Mouse (Mus musculus) midbrain, embryonic 16.5 days (tissue): ENCODE data around the gene Gid8. TPM values are rescaled to one million over a fixed set of nuclear protein-coding genes. Genes with fewer than 3 reads are reported as not detected.
A peak's percentile ranks its signal among the peaks of the same experiment; 100 is the strongest.

Experiments used
- ATAC-seq: fragments of 200-750 bp; cut with Nextera tagmentation; 2 replicates; pipeline ENCODE4 v1.8.0; 2017; ENCODE audit warnings: moderate TSS enrichment
- H3K27ac ChIP-seq: fragments of 300-500 bp; sonication (generic); 2 replicates; pipeline ENCODE4 v1.5.1; 2014; ENCODE audit warnings: mild to moderate bottlenecking, low read length, mixed read lengths
- H3K27me3 ChIP-seq: fragments of 300-500 bp; sonication (generic); 2 replicates; pipeline ENCODE4 v1.6.1; 2014; ENCODE audit warnings: low read depth, low read length, mixed read lengths; ENCODE audit not compliant: control insufficient read depth, insufficient read depth
- H3K36me3 ChIP-seq: fragments of 300-500 bp; sonication (generic); 2 replicates; pipeline ENCODE4 v1.6.1; 2014; ENCODE audit warnings: mild to moderate bottlenecking, low read length, moderate library complexity, mixed read lengths; ENCODE audit not compliant: control insufficient read depth, insufficient read depth
- H3K4me1 ChIP-seq: fragments of 300-500 bp; sonication (generic); 2 replicates; pipeline ENCODE4 v1.6.1; 2014; ENCODE audit warnings: mild to moderate bottlenecking, low read length, mixed read lengths; ENCODE audit not compliant: control insufficient read depth, insufficient read depth
- H3K4me2 ChIP-seq: fragments of 300-500 bp; sonication (generic); 2 replicates; pipeline ENCODE4 v1.6.1; 2014; ENCODE audit warnings: mild to moderate bottlenecking, low read length, mixed read lengths
- H3K4me3 ChIP-seq: fragments of 300-500 bp; sonication (generic); 2 replicates; pipeline ENCODE4 v1.5.1; 2014; ENCODE audit warnings: low read depth, mild to moderate bottlenecking, low read length, moderate library complexity, mixed read lengths
- H3K9ac ChIP-seq: fragments of 300-500 bp; sonication (generic); 2 replicates; pipeline ENCODE4 v1.6.1; 2014; ENCODE audit warnings: low read depth, low read length, mixed read lengths
- H3K9me3 ChIP-seq: fragments of 300-500 bp; sonication (generic); replicated peaks from 2 replicates; pipeline ENCODE4 v1.6.1; 2014; ENCODE audit warnings: mild to moderate bottlenecking, low read length, mixed read lengths; ENCODE audit not compliant: control insufficient read depth, poor library complexity, severe bottlenecking
- WGBS: fragments of 180-500 bp; shearing (Covaris S2); extraction: QIAGEN DNeasy Blood & Tissue Kit; methylation state at CpG from one replicate; pipeline ENCODE4 v1.1.7; 2014; 5-methylcytosine and 5-hydroxymethylcytosine counted together
- polyA plus RNA-seq: library from polyadenylated mRNA; unstranded; fragments of >200 nt; fragmentation: Nextera tagmentation; extraction: Ambion mirVana; gene quantifications from 2 replicates; pipeline ENCODE4 v1.2.1, GENCODE M21; 2015

Gene Gid8
- polyA plus RNA-seq, 1 experiment from 2014 or later, result 57.1 TPM

GRCm38 (mm10) chr2:180735232-180735631, 25.3 kb downstream of the Gid8 start:
- no peaks in the 10 kb centered on the region; the same call in 1 of the 2 replicates for H3K27me3 ChIP-seq
- no peak for ATAC-seq
- no peaks in the 10 kb centered on the region for H3K4me1 ChIP-seq
- no peak overlapping the region for H3K4me2 ChIP-seq
- H3K27ac ChIP-seq, result no peak overlapping the region
- no peaks in the 10 kb centered on the region for H3K9me3 ChIP-seq
- H3K36me3 ChIP-seq, result no peaks in the 10 kb centered on the region
- 83% methylated on average over 7 of the region's 7 CpGs for WGBS
- no peak overlapping the region for H3K9ac ChIP-seq
- H3K4me3 ChIP-seq, result no peak overlapping the region

- H3K27ac ChIP-seq, result no peak overlapping the region
- H3K4me2 ChIP-seq, result no peak overlapping the region
- no peaks in the 10 kb centered on the region for H3K4me1 ChIP-seq
- no peak overlapping the region for H3K9ac ChIP-seq
- H3K27me3 ChIP-seq, result no peaks in the 10 kb centered on the region; the same call in 1 of the 2 replicates
- H3K36me3 ChIP-seq, result no peaks in the 10 kb centered on the region
- no peaks in the 10 kb centered on the region for H3K9me3 ChIP-seq
- 75% methylated on average over 2 of the region's 2 CpGs for WGBS
- ATAC-seq, result no peak
- H3K4me3 ChIP-seq, result no peak overlapping the region
Observed at GRCm38 (mm10) chr2:180737984-180738383, 28.1 kb downstream of the Gid8 start.

- ATAC-seq, result no peak
- Histone ChIP-seq H3K36me3 (no peaks in the 10 kb centered on the region), H3K4me1 (no peaks in the 10 kb centered on the region), H3K4me3 (no peak overlapping the region), H3K27me3 (no peaks in the 10 kb centered on the region), H3K9me3 (no peaks in the 10 kb centered on the region), H3K9ac (no peak overlapping the region), H3K27ac (no peak overlapping the region), H3K4me2 (no peak overlapping the region)
- WGBS, result 25% methylated on average over 3 of the region's 3 CpGs
Observed at GRCm38 (mm10) chr2:180740349-180740748, 30.4 kb downstream of the Gid8 start.

GRCm38 (mm10) chr2:180741421-180741820, 31.5 kb downstream of the Gid8 start:
- no peak for ATAC-seq
- H3K4me3 ChIP-seq, result no peak overlapping the region
- 78% methylated on average over 7 of the region's 7 CpGs for WGBS

GRCm38 (mm10) chr2:180742820-180743219, 32.9 kb downstream of the Gid8 start:
- WGBS, result 83% methylated on average over 6 of the region's 6 CpGs
- ATAC-seq, result no peak
- no peaks in the 10 kb centered on the region for H3K36me3 ChIP-seq

More at GRCm38 (mm10) chr2:180741421-180741820, 31.5 kb downstream of the Gid8 start:
- Histone ChIP-seq H3K27ac (no peak overlapping the region), H3K4me2 (no peak overlapping the region), H3K9ac (no peak overlapping the region), H3K36me3 (no peaks in the 10 kb centered on the region), H3K9me3 (no peaks in the 10 kb centered on the region), H3K27me3 (no peaks in the 10 kb centered on the region), H3K4me1 (no peaks in the 10 kb centered on the region)

GRCm38 (mm10) chr2:180743321-180743720, 33.4 kb downstream of the Gid8 start:
- peaks cover 2% of the 10 kb centered on the region for H3K4me1 ChIP-seq
- 96% methylated on average over 2 of the region's 2 CpGs for WGBS
- H3K4me2 ChIP-seq, result no peak overlapping the region
- no peaks in the 10 kb centered on the region for H3K9me3 ChIP-seq
- H3K36me3 ChIP-seq, result no peaks in the 10 kb centered on the region
- no peak for ATAC-seq
- H3K4me3 ChIP-seq, result no peak overlapping the region
- H3K27me3 ChIP-seq, result no peaks in the 10 kb centered on the region
- H3K9ac ChIP-seq, result no peak overlapping the region
- no peak overlapping the region for H3K27ac ChIP-seq

More at GRCm38 (mm10) chr2:180742820-180743219, 32.9 kb downstream of the Gid8 start:
- Histone ChIP-seq H3K9ac (no peak overlapping the region), H3K27me3 (no peaks in the 10 kb centered on the region), H3K4me2 (no peak overlapping the region), H3K4me3 (no peak overlapping the region), H3K27ac (no peak overlapping the region), H3K9me3 (no peaks in the 10 kb centered on the region), H3K4me1 (peaks cover 2% of the 10 kb centered on the region)

- WGBS, result 37% methylated on average over 17 of the region's 17 CpGs
- H3K36me3 ChIP-seq, result no peaks in the 10 kb centered on the region
- H3K4me1 ChIP-seq, result peaks cover 2% of the 10 kb centered on the region
- ATAC-seq, result peak; percentile 67
- H3K27me3 ChIP-seq, result no peaks in the 10 kb centered on the region
- no peak overlapping the region for H3K4me3 ChIP-seq
- no peaks in the 10 kb centered on the region for H3K9me3 ChIP-seq
- H3K27ac ChIP-seq, result no peak overlapping the region
- no peak overlapping the region for H3K4me2 ChIP-seq
- H3K9ac ChIP-seq, result no peak overlapping the region
Observed at GRCm38 (mm10) chr2:180745248-180745927, 35.5 kb downstream of the Gid8 start.

GRCm38 (mm10) chr2:180746569-180747192, 36.8 kb downstream of the Gid8 start:
- Histone ChIP-seq H3K9me3 (no peaks in the 10 kb centered on the region), H3K27ac (no peak overlapping the region), H3K27me3 (no peaks in the 10 kb centered on the region), H3K4me3 (no peak overlapping the region), H3K4me2 (no peak overlapping the region), H3K36me3 (no peaks in the 10 kb centered on the region), H3K9ac (no peak overlapping the region), H3K4me1 (peaks cover 2% of the 10 kb centered on the region)
- ATAC-seq, result peak; percentile 17; the same call in 1 of the 2 replicates
- WGBS, result 18% methylated on average over 5 of the region's 5 CpGs

GRCm38 (mm10) chr2:180748904-180749303, 39.0 kb downstream of the Gid8 start:
- 51% methylated on average over 5 of the region's 5 CpGs for WGBS
- Histone ChIP-seq H3K4me3 (no peak overlapping the region), H3K27ac (no peak overlapping the region), H3K9ac (no peak overlapping the region), H3K9me3 (no peaks in the 10 kb centered on the region), H3K36me3 (no peaks in the 10 kb centered on the region), H3K4me2 (no peak overlapping the region), H3K27me3 (no peaks in the 10 kb centered on the region), H3K4me1 (peaks cover 2% of the 10 kb centered on the region)
- no peak for ATAC-seq
